Comparison of ENCODE assay signal across 19 mouse cellular contexts in genomic region chr3:65435812-65436211, GRCm38 (mm10). TPM values are rescaled to one million over a fixed set of nuclear protein-coding genes. Genes with fewer than 3 reads are reported as not detected.
DNase-seq lines count a peak whose midpoint lies in the region; ATAC-seq lines count a peak whose summit lies in the region.
"Had no signal": no experiment of that assay in that cellular context is flagged by ENCODE, and none has a peak within 500 bp of the region (broad histone marks: within the 10 kb centered on the region; RNA-seq: fewer than 3 reads in every experiment).

No protein-coding gene starts in this region.

- no peak overlapping the region for H3K4me2 ChIP-seq in forebrain, embryonic 13.5 days
- H3K4me2 ChIP-seq in heart, embryonic 13.5 days: no peak overlapping the region
- H3K4me2 ChIP-seq: embryonic facial prominence, embryonic 12.5 days; hindbrain, embryonic 13.5 days; midbrain, embryonic 13.5 days; neural tube, embryonic 13.5 days had no signal

- ATAC-seq in forebrain, embryonic 13.5 days: 0 out of 2 replicates have a peak, but pooled peaks have one; percentile 36
- ATAC-seq in heart, embryonic 13.5 days (ENCODE audit: extremely low read depth, insufficient number of reproducible peaks, low FRiP score, low TSS enrichment): no peak
- ATAC-seq: midbrain, embryonic 13.5 days had no signal

- no peaks in the 10 kb centered on the region for H3K36me3 ChIP-seq in forebrain, embryonic 13.5 days (ENCODE audit: poor library complexity, severe bottlenecking)
- H3K36me3 ChIP-seq in forebrain, embryonic 10.5 days (replicated peaks): no peaks in the 10 kb centered on the region
- no peaks in the 10 kb centered on the region for H3K36me3 ChIP-seq in heart, embryonic 13.5 days
- no peaks in the 10 kb centered on the region for H3K36me3 ChIP-seq in heart, embryonic 10.5 days
- no peaks in the 10 kb centered on the region for H3K36me3 ChIP-seq in macrophage (ENCODE audit: inconsistent target)
- H3K36me3 ChIP-seq: embryonic facial prominence, embryonic 12.5 days; G1E; hindbrain, embryonic 13.5 days; midbrain, embryonic 13.5 days; neural tube, embryonic 13.5 days had no signal

- 55% methylated on average over 2 of the region's 2 CpGs for WGBS in forebrain, embryonic 13.5 days
- WGBS in forebrain, embryonic 10.5 days: 76% methylated on average over 2 of the region's 2 CpGs
- 17% methylated on average over 2 of the region's 2 CpGs for WGBS in heart, embryonic 13.5 days
- 32% methylated on average over 2 of the region's 2 CpGs for WGBS in heart, embryonic 10.5 days
- 89% methylated on average over 2 of the region's 2 CpGs for WGBS in macrophage (ENCODE audit: missing documents)

- no peak overlapping the region for H3K9ac ChIP-seq in forebrain, embryonic 13.5 days
- H3K9ac ChIP-seq in heart, embryonic 13.5 days: no peak overlapping the region
- H3K9ac ChIP-seq: embryonic facial prominence, embryonic 12.5 days; hindbrain, embryonic 13.5 days; midbrain, embryonic 13.5 days; neural tube, embryonic 13.5 days had no signal

- H3K4me1 ChIP-seq in forebrain, embryonic 13.5 days: no peaks in the 10 kb centered on the region
- peaks cover 6% of the 10 kb centered on the region for H3K4me1 ChIP-seq in forebrain, embryonic 10.5 days
- H3K4me1 ChIP-seq in heart, embryonic 13.5 days: peaks cover 24% of the 10 kb centered on the region
- H3K4me1 ChIP-seq in heart, embryonic 10.5 days: peaks cover 6% of the 10 kb centered on the region
- H3K4me1 ChIP-seq: embryonic facial prominence, embryonic 12.5 days; hindbrain, embryonic 13.5 days had no signal

- no peak overlapping the region for H3K4me3 ChIP-seq in forebrain, embryonic 13.5 days
- no peak overlapping the region for H3K4me3 ChIP-seq in forebrain, embryonic 10.5 days
- no peak overlapping the region for H3K4me3 ChIP-seq in heart, embryonic 13.5 days
- H3K4me3 ChIP-seq in heart, embryonic 10.5 days: no peak overlapping the region
- H3K4me3 ChIP-seq in macrophage (ENCODE audit: inconsistent target): no peak overlapping the region
- H3K4me3 ChIP-seq: embryonic facial prominence, embryonic 12.5 days; hindbrain, embryonic 13.5 days; midbrain, embryonic 13.5 days; neural tube, embryonic 13.5 days had no signal

- no peak overlapping the region for H3K27ac ChIP-seq in forebrain, embryonic 13.5 days
- H3K27ac ChIP-seq in forebrain, embryonic 10.5 days: no peak overlapping the region
- peak overlapping the region; percentile 70 for H3K27ac ChIP-seq in heart, embryonic 13.5 days (replicated peaks)
- H3K27ac ChIP-seq in heart, embryonic 10.5 days: no peak overlapping the region
- H3K27ac ChIP-seq in macrophage: peak overlapping the region; percentile 62
- H3K27ac ChIP-seq: embryonic facial prominence, embryonic 12.5 days; hindbrain, embryonic 13.5 days; midbrain, embryonic 13.5 days; neural tube, embryonic 13.5 days had no signal

- DNase-seq in forebrain, embryonic 10.5 days (ENCODE audit: extremely low spot score, low spot score): no peak
- DNase-seq in heart, embryonic 10.5 days (ENCODE audit: low spot score): no peak
- peak; percentile 6 for DNase-seq in MEL-GATA-1-ER (ENCODE audit: extremely low read depth, low read depth)
- no peak for DNase-seq in spleen, postnatal 14 days (ENCODE audit: low spot score in 2 of 2)
- DNase-seq: cerebellum, adult 8-10 months; kidney, adult 2 months; kidney, postnatal 10 days; liver; lung, postnatal 10 days; spleen, adult 18-20 months; thymus, postnatal 36 days had no signal

- no peaks in the 10 kb centered on the region for H3K27me3 ChIP-seq in forebrain, embryonic 13.5 days
- H3K27me3 ChIP-seq in forebrain, embryonic 10.5 days (ENCODE audit: poor library complexity, severe bottlenecking): no peaks in the 10 kb centered on the region
- no peaks in the 10 kb centered on the region for H3K27me3 ChIP-seq in heart, embryonic 13.5 days (replicated peaks)
- no peaks in the 10 kb centered on the region for H3K27me3 ChIP-seq in heart, embryonic 10.5 days (ENCODE audit: insufficient read depth, poor library complexity, severe bottlenecking)
- H3K27me3 ChIP-seq: embryonic facial prominence, embryonic 12.5 days; hindbrain, embryonic 13.5 days; midbrain, embryonic 13.5 days; neural tube, embryonic 13.5 days had no signal

- no peaks in the 10 kb centered on the region for H3K79me2 ChIP-seq in macrophage (ENCODE audit: inconsistent target)

- H3K9me3 ChIP-seq in forebrain, embryonic 13.5 days (replicated peaks): no peaks in the 10 kb centered on the region
- no peaks in the 10 kb centered on the region for H3K9me3 ChIP-seq in forebrain, embryonic 10.5 days
- no peaks in the 10 kb centered on the region for H3K9me3 ChIP-seq in heart, embryonic 13.5 days
- H3K9me3 ChIP-seq in heart, embryonic 10.5 days: no peaks in the 10 kb centered on the region
- H3K9me3 ChIP-seq: embryonic facial prominence, embryonic 12.5 days; G1E; hindbrain, embryonic 13.5 days; midbrain, embryonic 13.5 days; neural tube, embryonic 13.5 days had no signal

RNA-seq across cellular contexts. Expression of gene Ssr3, which starts 43.4 kb away (rescaled TPM):
- 161 and 175 TPM in 2 replicates for polyA plus RNA-seq in forebrain, embryonic 13.5 days (2015; fragmentation: Nextera tagmentation; extraction: Ambion mirVana)
- polyA plus RNA-seq in forebrain, embryonic 10.5 days (2016; fragmentation: Nextera tagmentation; extraction: Ambion mirVana): 236 and 243 TPM in 2 replicates
- polyA plus RNA-seq in heart, embryonic 13.5 days (2015; fragmentation: Nextera tagmentation; extraction: Ambion mirVana): 200 and 212 TPM in 2 replicates
- polyA plus RNA-seq in heart, embryonic 10.5 days (2016; fragmentation: Nextera tagmentation; extraction: Ambion mirVana): 243 and 263 TPM in 2 replicates
- 100 to 1,000 TPM in 15 of 26 experiments, 10 to 100 TPM in 11; 61.1 to 189 (median 109) TPM for total RNA-seq in macrophage (2018; cell fraction: chromatin; rRNA removed)
- 100 to 1,000 TPM; 163 to 229 (median 186) TPM for total RNA-seq in macrophage (2018; cell fraction: cytosol; rRNA removed)
- 100 to 1,000 TPM; 108 to 324 (median 192) TPM for total RNA-seq in macrophage (2018; cell fraction: nucleus; rRNA removed)
- 181 to 216 TPM (median 203 TPM) in 3 replicates for polyA plus RNA-seq in macrophage (2018)

Comparison
In these comparisons a context has a peak if more than half of its experiments do, and no peak if none do; other contexts are left out.
1. H3K27ac ChIP-seq: peak in heart, embryonic 13.5 days (single experiment) and macrophage (single experiment); none in forebrain, embryonic 13.5 days (single experiment), forebrain, embryonic 10.5 days (single experiment) and heart, embryonic 10.5 days (single experiment).